Mouse (Mus musculus) bone marrow, adult 2 months (tissue): ENCODE measurements at regions not wholly inside any gene's neighbourhood (a gene's known extent, or its start where the extent isn't known, plus 50 kb on each side); places are given as distances from the start of the nearest gene placed in this dataset.

Experiments
- CTCF ChIP-seq: fragments of 200-500 bp; IDR thresholded peaks from 2 replicates; pipeline ENCODE4 v1.5.1; 2011; ENCODE audit warnings: low read length, control low read depth; ENCODE audit not compliant: control insufficient read depth, insufficient read depth
- POLR2A ChIP-seq: fragments of 200-500 bp; IDR thresholded peaks from 2 replicates; pipeline ENCODE4 v1.6.1; 2011; ENCODE audit warnings: low read depth, mild to moderate bottlenecking, control low read depth, low read length, borderline replicate concordance; ENCODE audit not compliant: control insufficient read depth

DNA sequence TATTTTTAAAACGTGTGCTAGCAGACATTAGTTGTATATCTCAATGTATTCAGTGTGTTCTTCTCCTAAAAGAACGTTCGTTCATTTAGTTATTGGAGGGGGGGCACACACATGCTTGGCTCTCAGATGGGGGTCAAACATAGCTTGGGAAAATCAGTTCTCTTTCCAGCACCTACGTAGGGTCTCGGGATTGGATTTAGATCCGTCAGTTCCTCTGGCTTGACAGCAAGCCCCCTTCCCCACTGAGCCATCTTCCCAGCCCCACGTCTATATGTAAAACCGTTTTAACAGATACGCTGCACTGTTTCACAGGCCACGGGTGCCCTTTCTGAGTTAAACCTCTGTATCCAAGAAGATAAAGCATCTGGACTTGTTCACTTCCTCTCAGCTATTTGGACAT, 100.5 kb upstream of the Nckap5 start:
- TF ChIP-seq CTCF (no peak), POLR2A (no peak)
